Mouse (Mus musculus) lung, embryonic 14.5 days (tissue): ENCODE results near the gene Samd11. TPM values are rescaled to one million over a fixed set of nuclear protein-coding genes. Genes with fewer than 3 reads are reported as not detected.
A peak's percentile ranks its signal among the peaks of the same experiment; 100 is the strongest.

Source experiments
- ATAC-seq: fragments of 200-750 bp; cut with Nextera tagmentation; 2 replicates; pipeline ENCODE4 v1.8.0; 2017; ENCODE audit warnings: mild to moderate bottlenecking, moderate TSS enrichment, moderate library complexity; ENCODE audit not compliant: insufficient read depth
- DNase-seq: peaks from one replicate; pipeline ENCODE4 v3.0.0-alpha.2; 2015
- H3K27ac ChIP-seq: fragments of 300-500 bp; sonication (generic); 2 replicates; pipeline ENCODE4 v1.5.1; 2014; ENCODE audit warnings: low read depth, mild to moderate bottlenecking, moderate library complexity
- H3K27me3 ChIP-seq: fragments of 300-500 bp; sonication (generic); 2 replicates; pipeline ENCODE4 v1.6.1; 2014; ENCODE audit warnings: low read length, control low read depth; ENCODE audit not compliant: insufficient read depth
- H3K36me3 ChIP-seq: fragments of 300-500 bp; sonication (generic); 2 replicates; pipeline ENCODE4 v1.6.1; 2014; ENCODE audit warnings: control low read depth; ENCODE audit not compliant: insufficient read depth
- H3K4me1 ChIP-seq: fragments of 300-500 bp; sonication (generic); 2 replicates; pipeline ENCODE4 v1.6.1; 2014; ENCODE audit warnings: antibody characterized with exemption, control low read depth; ENCODE audit not compliant: insufficient read depth
- H3K4me2 ChIP-seq: fragments of 300-500 bp; sonication (generic); 2 replicates; pipeline ENCODE4 v1.6.1; 2014; ENCODE audit warnings: mild to moderate bottlenecking
- H3K4me3 ChIP-seq: fragments of 300-500 bp; sonication (generic); 2 replicates; pipeline ENCODE4 v1.5.1; 2014; ENCODE audit warnings: low read depth, low read length
- H3K9ac ChIP-seq: fragments of 300-500 bp; sonication (generic); 2 replicates; pipeline ENCODE4 v1.6.1; 2014
- H3K9me3 ChIP-seq: fragments of 300-500 bp; sonication (generic); 2 replicates; pipeline ENCODE4 v1.6.1; 2016; ENCODE audit warnings: low read depth, low read length, control low read depth
- CTCF ChIP-seq: IDR thresholded peaks from 2 replicates; pipeline ENCODE4 v1.5.1; 2016; ENCODE audit warnings: antibody characterized with exemption, low read depth
- WGBS: fragments of 180-500 bp; shearing (Covaris S2); extraction: QIAGEN DNeasy Blood & Tissue Kit; methylation state at CpG from one replicate; pipeline ENCODE4 v1.1.7; 2014; 5-methylcytosine and 5-hydroxymethylcytosine counted together
- polyA plus RNA-seq: library from polyadenylated mRNA; unstranded; fragments of >200 nt; fragmentation: Nextera tagmentation; extraction: Ambion mirVana; gene quantifications from 2 replicates; pipeline ENCODE4 v1.2.1, GENCODE M21; 2014

Gene Samd11
- polyA plus RNA-seq, 1 experiment from 2014 or later, result 0.11 TPM

DNA sequence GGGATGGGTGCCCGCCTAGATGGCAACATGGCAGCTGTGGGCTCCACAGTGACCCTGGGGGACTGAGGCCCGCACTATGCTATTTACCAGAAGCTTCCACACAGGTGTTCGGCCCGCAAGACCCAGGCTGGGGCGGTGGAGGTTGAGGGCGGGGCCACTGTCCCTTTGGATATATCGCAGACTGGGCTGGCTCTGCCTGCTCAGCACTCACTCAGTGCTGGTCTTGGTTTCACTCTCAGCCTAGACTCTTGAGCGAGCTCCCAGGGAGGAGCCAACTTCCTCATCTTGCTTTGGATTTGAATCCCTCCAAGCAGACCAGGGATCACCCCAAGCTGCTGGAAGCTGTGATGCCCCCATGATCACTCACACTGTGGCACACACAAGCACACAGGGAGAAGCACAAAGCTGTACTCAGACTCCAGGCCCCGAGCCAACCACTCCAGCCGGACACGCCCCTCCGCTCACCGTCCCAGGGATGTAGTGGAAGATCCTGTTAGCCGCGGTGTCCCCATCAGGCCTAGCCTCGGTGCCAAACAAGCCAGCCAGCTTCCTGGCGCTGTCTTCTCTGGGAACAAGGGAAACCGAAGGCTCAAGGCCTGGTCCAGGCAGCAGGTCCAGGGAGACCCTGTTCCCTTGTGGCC lies 27.6 kb downstream of the Samd11 start:
- peak; percentile 55 for DNase-seq

DNA sequence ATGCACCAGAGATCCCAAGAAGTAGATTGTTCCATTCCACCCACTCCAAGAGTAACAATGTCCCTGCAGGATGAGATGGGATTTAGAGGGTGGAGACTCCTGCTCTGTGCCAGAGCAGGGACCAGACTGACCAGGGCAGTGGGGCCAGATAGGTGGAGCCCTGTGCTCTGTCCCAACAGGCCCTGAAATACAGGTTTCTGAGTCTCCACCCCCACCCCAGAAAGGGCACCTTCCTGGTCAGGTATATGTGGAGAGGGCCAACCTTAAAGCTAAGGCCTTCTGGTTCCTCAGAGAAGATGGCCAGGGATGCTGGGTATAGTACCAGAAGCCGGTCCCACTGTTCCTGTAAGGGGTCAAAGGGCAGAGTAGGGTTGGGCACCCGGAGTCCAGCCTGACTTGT lies 31.2 kb downstream of the Samd11 start:
- 0 out of 2 replicates have a peak, but pooled peaks cover 3% of the 10 kb centered on the region for H3K4me1 ChIP-seq
- H3K36me3 ChIP-seq, result peaks cover 4% of the 10 kb centered on the region
- no peak overlapping the region for H3K4me2 ChIP-seq
- H3K4me3 ChIP-seq, result no peak overlapping the region
- no peaks in the 10 kb centered on the region for H3K27me3 ChIP-seq
- ATAC-seq (no peak), DNase-seq (no peak)
- H3K27ac ChIP-seq, result no peak overlapping the region
- WGBS, result 78% methylated on average over 2 of the region's 2 CpGs
- H3K9ac ChIP-seq, result no peak overlapping the region
- no peaks in the 10 kb centered on the region for H3K9me3 ChIP-seq
- no peak for TF ChIP-seq CTCF

More for the DNA sequence above, 27.6 kb downstream of the Samd11 start:
- H3K27me3 ChIP-seq, result no peaks in the 10 kb centered on the region
- peak overlapping the region; percentile 23 for H3K9ac ChIP-seq
- peak overlapping the region; percentile 8; the same call in 1 of the 2 replicates for H3K4me3 ChIP-seq
- ATAC-seq, result peak; percentile 39
- TF ChIP-seq CTCF, result no peak
- WGBS, result 27% methylated on average over 18 of the region's 18 CpGs
- 0 out of 2 replicates have a peak, but pooled peaks cover 3% of the 10 kb centered on the region for H3K4me1 ChIP-seq
- no peaks in the 10 kb centered on the region for H3K9me3 ChIP-seq
- H3K4me2 ChIP-seq, result peak overlapping the region; percentile 40
- peaks cover 39% of the 10 kb centered on the region for H3K36me3 ChIP-seq
- H3K27ac ChIP-seq, result no peak overlapping the region

DNA sequence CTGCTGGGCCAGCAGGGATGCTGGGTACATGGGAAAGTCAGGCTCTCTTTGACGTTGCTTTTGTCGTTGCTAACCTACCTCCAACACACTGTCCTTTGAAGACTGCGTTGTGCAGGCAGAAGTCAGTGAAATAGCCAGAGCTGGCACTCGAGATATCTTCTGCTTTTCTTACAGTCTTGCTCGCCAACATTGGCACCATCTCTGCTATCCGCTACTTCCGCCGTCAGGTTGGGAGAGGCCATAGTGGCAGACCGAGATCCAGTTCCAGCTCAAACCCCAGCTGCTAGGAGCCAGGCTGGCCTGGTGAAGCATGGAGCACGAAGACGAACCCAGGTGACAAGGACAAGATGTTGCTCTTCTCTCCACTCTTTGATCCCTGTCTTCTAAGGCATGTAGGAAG lies 35.5 kb downstream of the Samd11 start:
- 87% methylated on average over 11 of the region's 11 CpGs for WGBS
- H3K27ac ChIP-seq, result no peak overlapping the region
- H3K9me3 ChIP-seq, result no peaks in the 10 kb centered on the region
- H3K9ac ChIP-seq, result no peak overlapping the region
- no peaks in the 10 kb centered on the region for H3K36me3 ChIP-seq
- DNase-seq, result no peak
- no peak for TF ChIP-seq CTCF
- H3K4me1 ChIP-seq, result no peaks in the 10 kb centered on the region
- H3K4me2 ChIP-seq, result no peak overlapping the region
- no peak for ATAC-seq
- H3K27me3 ChIP-seq, result no peaks in the 10 kb centered on the region
- no peak overlapping the region for H3K4me3 ChIP-seq

DNA sequence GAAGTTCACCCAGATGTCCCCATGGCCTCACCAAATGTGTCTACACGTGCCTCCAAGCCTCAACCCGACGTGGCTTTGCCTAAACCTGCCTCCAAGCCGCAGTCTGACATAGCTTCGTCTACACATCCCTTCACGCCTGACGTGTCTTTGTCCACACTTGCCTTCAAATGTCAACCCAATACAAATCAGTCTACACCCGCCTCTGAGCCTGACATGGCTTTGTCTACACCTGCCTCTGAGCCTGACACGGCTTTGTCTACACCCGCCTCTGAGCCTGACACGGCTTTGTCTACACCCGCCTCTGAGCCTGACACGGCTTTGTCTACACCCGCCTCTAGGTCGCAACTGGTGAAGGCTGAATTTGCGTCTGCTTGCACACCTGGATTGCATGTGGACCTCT lies 37.6 kb downstream of the Samd11 start:
- DNase-seq, result no peak
- H3K4me1 ChIP-seq, result no peaks in the 10 kb centered on the region
- WGBS, result 69% methylated on average over 16 of the region's 16 CpGs

DNA sequence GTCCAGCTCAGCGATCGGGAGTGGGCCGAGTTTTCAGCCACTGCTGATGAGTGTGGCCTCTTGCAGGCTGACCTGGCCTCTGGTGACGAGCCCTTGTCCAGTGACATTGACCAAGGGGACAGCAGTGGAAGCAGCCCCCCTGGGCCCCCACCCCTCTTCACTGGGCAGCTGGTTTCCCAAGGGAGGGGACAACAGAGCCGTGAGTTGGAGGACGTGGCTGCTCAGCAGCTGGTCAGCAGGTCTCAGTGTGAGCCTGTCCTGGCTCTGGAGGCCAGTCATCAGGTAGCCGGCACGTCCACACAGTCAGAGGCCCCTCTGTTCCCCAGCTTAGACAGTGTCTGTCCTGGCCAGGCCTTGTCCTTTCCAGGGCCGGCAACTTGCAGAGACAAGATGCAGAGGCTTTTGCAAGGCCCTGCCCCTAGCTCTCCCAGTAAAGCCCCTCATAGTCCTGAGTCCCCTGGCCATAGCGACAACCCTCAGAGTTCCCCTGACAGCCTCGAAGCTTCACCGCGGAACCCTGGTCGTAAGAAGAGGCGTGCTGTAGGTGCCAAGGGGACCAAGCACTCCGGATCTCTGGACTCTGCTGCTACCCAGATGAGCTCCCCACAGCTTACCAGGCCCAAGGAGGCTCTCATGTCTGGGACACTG lies 38.3 kb downstream of the Samd11 start:
- Histone ChIP-seq H3K27me3 (no peaks in the 10 kb centered on the region), H3K4me3 (no peak overlapping the region), H3K9me3 (no peaks in the 10 kb centered on the region), H3K36me3 (no peaks in the 10 kb centered on the region), H3K4me1 (no peaks in the 10 kb centered on the region), H3K9ac (no peak overlapping the region), H3K27ac (no peak overlapping the region), H3K4me2 (no peak overlapping the region)
- 80% methylated on average over 16 of the region's 16 CpGs for WGBS
- DNase-seq (no peak), ATAC-seq (peak; percentile 52; the same call in 1 of the 2 replicates)
- no peak for TF ChIP-seq CTCF

More for the DNA sequence above, 37.6 kb downstream of the Samd11 start:
- H3K27me3 ChIP-seq, result no peaks in the 10 kb centered on the region
- H3K9ac ChIP-seq, result no peak overlapping the region
- TF ChIP-seq CTCF, result no peak
- no peak overlapping the region for H3K27ac ChIP-seq
- no peak for ATAC-seq
- no peaks in the 10 kb centered on the region for H3K36me3 ChIP-seq
- no peak overlapping the region for H3K4me2 ChIP-seq
- H3K4me3 ChIP-seq, result no peak overlapping the region
- H3K9me3 ChIP-seq, result no peaks in the 10 kb centered on the region

DNA sequence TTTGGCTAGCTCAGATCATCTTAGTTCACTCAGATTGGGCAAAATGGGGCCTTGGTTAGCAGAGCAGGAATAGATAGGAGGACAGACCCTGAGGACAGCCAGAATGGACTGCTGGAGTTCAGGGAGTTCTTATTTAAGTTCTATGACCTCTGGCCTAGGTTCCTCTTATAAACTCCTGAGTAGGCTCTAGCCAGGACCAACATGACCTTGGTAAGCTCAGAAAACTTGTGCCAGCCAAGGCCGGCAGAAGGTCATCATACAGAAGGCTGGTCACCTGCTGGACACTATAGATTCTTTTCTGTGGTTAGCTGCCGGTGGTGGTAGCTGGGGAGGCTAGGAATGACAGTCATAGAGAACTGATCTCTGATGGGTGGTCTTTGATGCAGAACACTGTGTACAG lies 39.3 kb downstream of the Samd11 start:
- no peak for TF ChIP-seq CTCF
- H3K27ac ChIP-seq, result no peak overlapping the region
- H3K27me3 ChIP-seq, result no peaks in the 10 kb centered on the region
- H3K4me3 ChIP-seq, result no peak overlapping the region
- 79% methylated on average over 2 of the region's 2 CpGs for whole genome bisulfite sequencing
- H3K36me3 ChIP-seq, result no peaks in the 10 kb centered on the region
- H3K9me3 ChIP-seq, result no peaks in the 10 kb centered on the region
- ATAC-seq, result no peak
- H3K4me1 ChIP-seq, result no peaks in the 10 kb centered on the region
- H3K4me2 ChIP-seq, result no peak overlapping the region
- H3K9ac ChIP-seq, result no peak overlapping the region
- no peak for DNase-seq

DNA sequence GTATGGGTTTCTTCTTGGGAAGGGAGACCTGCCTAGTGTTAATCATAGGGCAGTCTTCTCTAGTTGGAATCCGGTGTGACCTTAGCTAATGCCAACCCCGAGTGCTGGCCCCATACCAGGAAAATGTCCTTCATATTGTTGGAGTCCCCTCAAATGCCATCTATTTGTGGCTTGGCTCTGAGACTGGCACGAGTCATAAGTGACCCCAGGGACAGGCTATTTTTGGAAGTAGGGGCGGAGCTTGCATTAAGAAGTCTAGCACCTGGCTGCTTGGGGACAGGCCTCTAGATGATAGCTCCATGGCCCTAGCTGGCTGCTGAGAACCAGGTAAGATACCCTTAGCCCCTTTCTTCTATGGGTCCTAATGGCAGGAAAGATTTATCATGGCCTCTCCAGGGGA lies 39.8 kb downstream of the Samd11 start, which contains the start of gene Perm1:
Gene Perm1 (plus strand): TSS at position 220 of the 400 bp plus-strand sequence.
- ATAC-seq (no peak), DNase-seq (no peak)
- H3K4me1 ChIP-seq, result no peaks in the 10 kb centered on the region
- no peak within 1 kb of the TSS for H3K9ac ChIP-seq
- H3K4me3 ChIP-seq, result no peak within 1 kb of the TSS
- TF ChIP-seq CTCF, result no peak
- H3K27me3 ChIP-seq, result no peaks in the 10 kb centered on the region
- no peak within 1 kb of the TSS for H3K4me2 ChIP-seq
- no peak within 1 kb of the TSS for H3K27ac ChIP-seq
- no peaks in the 10 kb centered on the region for H3K36me3 ChIP-seq
- no peaks in the 10 kb centered on the region for H3K9me3 ChIP-seq
- WGBS, result 59% methylated on average over 4 of the region's 4 CpGs
